Mouse (Mus musculus) ES-E14 (cell line): ENCODE data around the gene Slc9a9.

Source experiments
- ZC3H11A ChIP-seq: IDR thresholded peaks from 2 replicates; pipeline ENCODE4 v1.6.1; 2012; ENCODE audit warnings: low read depth, mild to moderate bottlenecking, inconsistent platforms, low read length, borderline replicate concordance
- ZNF384 ChIP-seq: IDR thresholded peaks from 2 replicates; pipeline ENCODE4 v1.6.1; 2012; ENCODE audit warnings: low read depth, low read length, inconsistent platforms

- TF ChIP-seq ZC3H11A (no peak), ZNF384 (no peak)
Measured at GRCm38 (mm10) chr9:95279590-95280344, 610.1 kb downstream of the Slc9a9 start.
